Mouse (Mus musculus) frontal cortex, postnatal 25 days (tissue): ENCODE measurements around the gene Dnph1.
"Not testable (repeated sequence)": the region's sequence is repeated elsewhere in the genome, so short reads cannot be mapped to it uniquely, and the experiment has no call there.

ENCODE experiments used
- DNase-seq, 2 experiments: peaks; one replicate each; pipeline ENCODE4 v3.0.0; 2022; ENCODE audit warnings: low spot score in 2 of 2

The Dnph1 gene

GRCm38 (mm10) chr17:46496623-46497434 is at the start of gene Dnph1:
TSS of gene Dnph1 (plus strand) at chr17:46496711.
- DNase-seq, result peak; percentile 53 to 56

GRCm38 (mm10) chr17:46452683-46453082 is 43.8 kb upstream of the Dnph1 start:
- no peak for DNase-seq

DNA sequence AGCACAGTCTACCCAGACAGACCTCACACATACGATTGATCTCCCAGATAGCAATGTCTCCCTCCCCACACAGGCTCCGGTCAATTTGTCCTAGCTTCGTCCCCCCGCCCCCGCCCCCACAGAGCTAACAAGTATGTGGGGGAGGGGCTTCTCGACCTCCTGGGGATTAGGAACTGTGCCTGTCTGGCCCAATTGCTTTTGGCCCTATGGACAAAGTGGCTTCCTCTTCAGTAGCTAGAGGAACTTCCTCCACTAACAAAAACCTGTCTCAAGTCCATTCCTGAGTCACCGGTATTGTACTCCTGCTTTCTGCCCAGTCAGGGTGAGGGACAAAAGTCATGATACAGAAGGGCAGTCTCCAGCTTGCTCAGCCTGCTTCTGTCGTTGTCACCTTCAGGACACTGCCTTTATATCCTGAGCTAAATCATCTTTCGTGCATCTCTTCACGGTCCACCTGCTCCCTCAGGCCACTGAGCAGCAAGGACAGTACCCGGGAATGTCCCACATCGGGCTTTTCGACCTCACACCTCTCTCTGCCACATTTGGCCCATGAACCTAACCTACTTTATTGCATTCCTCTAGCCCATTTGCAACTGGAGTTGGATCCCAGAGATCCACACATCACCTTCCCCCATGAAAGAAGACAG is 43.1 kb upstream of the Dnph1 start:
- DNase-seq, result no peak

DNA sequence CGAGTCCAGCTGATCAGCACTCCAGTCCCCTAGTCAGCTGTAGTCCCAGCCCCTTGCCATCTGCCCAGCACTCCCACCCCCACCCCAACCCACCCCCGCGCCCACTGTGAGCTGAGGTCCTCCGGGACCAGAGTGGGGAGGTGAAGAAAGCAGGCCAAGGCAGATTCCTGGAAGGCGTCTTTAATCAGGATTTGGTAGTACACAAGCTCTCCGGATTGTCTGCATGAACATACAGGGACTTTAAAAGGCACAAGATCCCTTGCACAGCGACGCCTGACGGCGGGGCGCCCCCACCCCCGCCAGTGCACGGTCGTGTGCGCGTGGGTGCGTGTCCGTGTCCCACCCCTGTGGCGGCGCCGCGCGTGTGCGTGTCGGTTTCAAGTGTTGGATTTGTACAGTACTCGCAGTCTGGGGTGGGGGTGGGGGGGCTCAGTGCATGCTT is 42.5 kb upstream of the Dnph1 start:
- no peak for DNase-seq

DNA sequence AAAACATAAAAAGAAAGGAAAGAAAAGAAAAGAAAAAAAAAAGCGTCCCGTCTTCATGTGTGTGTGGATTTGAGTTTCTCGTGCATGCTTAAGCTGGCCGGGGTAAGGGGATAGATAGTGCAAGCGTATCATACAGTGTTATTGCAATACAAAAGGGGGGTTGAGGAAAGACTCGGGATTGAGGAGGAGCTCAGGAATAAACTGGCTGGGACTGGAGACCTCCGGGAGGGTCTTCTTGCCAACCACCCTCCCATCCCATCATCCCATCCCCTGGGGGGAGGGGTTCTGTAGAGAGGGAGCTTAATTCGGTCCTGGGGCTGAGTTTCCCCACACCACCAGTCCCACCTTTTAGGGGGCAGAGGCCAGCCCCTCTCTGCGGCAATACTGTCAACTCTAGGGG is 42.0 kb upstream of the Dnph1 start:
- DNase-seq, result no peak

DNA sequence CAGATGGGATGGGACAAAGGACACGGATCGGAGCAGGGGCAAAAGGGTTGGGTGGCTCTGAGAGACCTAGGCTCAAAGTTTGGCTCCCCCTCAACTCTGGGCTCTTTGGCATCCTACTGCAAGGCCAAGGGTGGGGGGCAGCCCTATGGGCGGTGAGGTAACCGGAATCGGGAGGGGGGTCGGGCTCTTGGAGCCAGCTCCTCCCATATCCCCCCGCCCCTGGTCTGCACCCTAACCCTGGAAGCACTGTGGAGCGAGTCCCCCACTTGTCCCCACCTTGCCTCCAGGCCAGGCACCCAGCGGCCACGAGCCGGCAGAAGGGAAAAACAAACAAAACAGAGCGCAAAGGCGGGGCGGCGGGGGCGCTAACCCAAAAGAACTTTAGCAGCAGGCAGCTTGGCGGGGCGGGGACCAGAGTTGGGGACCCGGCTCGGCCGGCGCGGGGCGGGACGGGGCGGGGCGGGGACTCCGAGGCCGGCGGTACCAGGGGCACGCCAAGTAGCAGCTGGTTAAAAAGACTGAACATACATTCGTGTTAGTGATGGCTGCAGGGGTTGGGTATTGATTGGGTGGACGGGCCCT is 41.3 kb upstream of the Dnph1 start:
- DNase-seq, result no peak

DNA sequence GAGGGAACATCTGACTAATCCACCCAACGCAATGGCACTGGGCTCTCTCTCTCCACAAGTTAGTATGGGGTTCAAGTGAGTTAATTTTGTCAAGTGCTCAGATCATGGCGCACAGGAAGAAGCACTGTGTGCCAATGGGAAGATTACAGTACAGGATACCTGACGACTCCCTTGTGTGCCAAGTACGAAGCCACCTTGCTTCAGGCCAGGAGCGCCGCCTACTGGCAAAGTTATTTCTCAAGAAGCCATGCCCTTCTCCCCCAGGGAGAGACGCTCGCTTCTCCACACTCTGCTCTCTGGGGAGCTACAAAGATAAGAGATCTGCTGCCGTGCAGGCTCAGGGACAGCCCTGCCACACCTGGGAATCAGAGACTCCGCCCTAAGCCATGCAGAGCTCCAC is 38.7 kb upstream of the Dnph1 start:
- no peak for DNase-seq

DNA sequence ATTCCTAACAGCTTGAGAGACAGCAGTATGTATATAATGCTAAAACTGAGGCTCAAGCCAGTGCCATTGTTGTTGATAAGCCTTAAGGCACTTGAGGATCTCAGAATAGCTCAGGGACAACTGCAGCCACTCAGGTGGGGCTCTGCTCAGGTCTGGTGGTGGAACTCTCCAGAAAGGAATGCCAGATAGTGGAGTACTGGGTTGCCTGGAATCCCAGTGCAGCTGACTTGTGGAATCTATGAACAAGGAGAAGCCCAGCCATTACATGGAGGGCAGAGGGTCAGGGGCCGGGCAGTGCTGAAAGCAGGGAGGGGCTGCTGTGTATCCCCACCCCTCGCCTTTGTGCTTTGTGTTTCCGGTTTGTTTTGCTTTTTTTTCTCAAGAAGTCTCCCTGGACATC is 38.1 kb upstream of the Dnph1 start:
- DNase-seq, result no peak

DNA sequence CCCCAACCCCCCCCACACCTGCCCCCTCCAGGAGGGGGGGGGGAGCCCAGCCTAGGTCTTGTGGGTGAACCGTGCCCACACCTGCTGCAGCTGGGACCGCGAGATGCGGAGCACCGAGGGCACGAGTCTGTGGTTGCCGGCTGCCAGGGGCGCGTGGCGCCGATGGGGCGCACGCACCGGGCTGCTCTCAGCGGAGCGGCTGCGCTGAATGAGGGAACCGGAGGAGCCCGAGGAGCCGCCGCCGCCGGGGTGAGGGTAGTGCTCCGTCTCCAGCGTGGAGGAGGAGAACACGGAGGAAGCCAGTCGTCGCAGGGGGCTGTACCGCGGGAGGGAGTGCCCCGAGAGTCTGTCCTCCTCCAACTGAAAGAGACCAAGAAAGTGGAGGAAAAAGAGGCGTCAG is 35.8 kb upstream of the Dnph1 start:
- no peak for DNase-seq

GRCm38 (mm10) chr17:46461347-46461746 is 35.2 kb upstream of the Dnph1 start:
- no peak for DNase-seq

DNA sequence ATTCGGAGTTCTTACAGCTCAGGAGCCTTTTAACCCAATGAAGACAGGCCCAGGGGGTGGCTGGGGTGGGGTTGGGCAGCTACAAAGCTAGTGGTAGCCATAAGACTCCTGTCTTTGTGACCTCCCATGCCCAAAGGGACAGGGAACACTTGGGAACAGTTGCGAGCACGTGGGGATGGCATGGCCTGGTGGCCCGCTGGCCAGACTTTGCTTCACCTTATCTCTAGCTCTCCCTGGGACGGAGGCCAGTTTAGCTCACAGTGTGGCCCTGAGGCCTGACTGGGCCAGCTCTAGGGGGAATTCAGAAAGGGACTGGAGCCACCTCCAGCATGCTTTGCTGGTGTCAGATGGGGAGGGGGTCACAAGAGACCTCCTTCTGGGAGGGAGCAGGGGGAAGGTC is 34.3 kb upstream of the Dnph1 start:
- no peak for DNase-seq

GRCm38 (mm10) chr17:46467830-46468229 is 28.7 kb upstream of the Dnph1 start:
- no peak for DNase-seq

DNA sequence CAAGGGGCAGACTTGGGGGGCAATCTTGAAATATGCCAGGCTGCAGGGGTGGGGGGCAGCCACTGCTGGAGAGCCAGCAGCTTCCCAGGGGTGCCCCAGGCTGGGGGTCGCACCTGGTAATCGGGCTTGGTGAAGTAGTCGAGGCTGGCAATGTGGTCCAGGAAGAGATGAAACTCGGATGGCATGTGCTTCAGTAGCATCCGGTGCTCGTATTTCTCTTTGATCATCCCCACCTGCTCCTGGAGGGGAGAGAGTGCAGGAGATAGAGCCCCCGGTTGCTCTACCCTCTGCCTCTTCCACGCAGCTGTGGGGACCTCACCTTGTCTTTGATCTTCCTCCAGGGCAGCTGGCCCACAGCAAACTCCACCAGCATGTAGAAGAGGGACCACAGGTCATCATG is 19.9 kb upstream of the Dnph1 start:
- DNase-seq, result no peak

DNA sequence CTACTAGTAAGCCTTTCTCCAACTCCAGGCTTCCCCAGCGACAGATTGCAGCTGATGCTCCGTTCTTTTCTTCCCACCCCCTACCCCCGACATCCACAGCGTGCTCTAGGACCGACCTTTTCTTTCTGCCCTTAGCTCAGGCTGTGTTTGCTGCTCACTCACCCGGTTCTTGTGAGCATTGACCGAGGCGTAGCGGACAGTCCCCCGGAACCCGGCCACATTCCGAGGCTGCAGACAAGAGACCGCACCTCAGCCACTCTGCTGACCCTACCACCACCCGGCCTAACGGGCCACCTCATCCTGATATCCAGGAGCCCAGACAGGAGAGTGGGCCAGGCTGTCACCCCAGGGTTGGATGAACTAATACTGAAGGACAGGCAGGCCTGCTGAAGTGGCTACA is 19.2 kb upstream of the Dnph1 start:
- no peak for DNase-seq

GRCm38 (mm10) chr17:46483561-46484001 is 12.9 kb upstream of the Dnph1 start:
- peak; percentile 21 to 46 for DNase-seq

GRCm38 (mm10) chr17:46484021-46484431 is 12.5 kb upstream of the Dnph1 start:
- no peak for DNase-seq

DNA sequence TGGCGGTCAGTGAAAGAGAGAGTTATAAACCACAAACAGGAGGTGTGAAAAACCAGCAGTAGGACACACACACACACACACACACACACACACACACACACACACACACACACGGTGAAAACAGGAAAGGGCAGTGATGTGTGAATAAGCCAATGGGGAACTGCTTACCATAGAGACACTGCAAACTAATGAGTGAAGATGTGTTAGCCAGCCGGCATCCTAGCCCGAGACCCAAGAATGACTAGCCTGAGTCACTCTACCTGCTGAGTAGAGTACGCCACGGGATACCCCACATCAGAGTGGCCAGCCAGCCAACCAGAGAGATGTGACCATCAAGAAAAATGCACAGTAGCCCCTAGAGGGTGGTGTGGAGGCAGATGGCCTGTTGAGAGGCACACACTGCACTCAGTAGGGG is 12.0 kb upstream of the Dnph1 start:
- no peak for DNase-seq

DNA sequence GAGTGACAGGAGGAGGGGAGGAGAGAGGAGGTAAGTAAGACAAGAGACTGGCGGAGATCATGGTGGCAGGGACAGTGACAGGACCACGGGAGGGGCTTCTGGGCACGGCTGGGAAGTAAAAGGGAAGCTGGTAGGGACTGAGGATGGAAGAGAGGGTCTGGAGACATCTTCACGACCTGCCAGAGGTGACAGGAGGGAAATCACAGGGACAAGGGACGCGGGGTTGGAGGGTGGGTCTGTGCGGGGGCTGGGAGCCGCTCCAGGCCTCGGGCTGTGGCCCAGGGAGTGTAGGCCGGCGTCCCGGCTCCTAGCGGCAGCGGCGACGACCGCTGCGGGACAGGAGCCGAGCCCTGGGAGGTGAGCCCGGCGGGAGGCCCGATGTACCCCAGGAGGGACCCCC is 9.5 kb upstream of the Dnph1 start:
- no peak for DNase-seq

DNA sequence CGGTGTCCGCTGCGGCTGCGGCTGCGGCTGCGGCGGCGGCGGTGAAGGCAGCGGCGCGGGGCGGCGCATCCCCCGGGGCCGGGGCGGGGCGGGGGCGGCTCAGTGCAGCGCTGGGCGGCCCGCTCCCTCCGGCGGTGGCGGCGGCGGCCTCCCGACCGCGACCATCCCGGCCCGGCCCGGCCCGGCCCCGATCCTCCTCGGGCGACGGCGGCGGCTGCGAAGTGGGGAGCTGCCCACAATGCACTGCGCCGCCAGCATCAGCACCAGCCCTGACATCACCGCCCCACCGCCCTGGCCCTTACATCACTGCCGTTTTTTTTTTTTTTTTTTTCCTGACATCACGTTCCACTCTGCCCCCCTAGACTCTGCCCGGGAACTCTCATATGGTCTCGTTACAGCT is 9.1 kb upstream of the Dnph1 start, which contains the start of gene Ttbk1:
Gene Ttbk1 (minus strand): TSS at position 245 of the 400 bp plus-strand sequence.
- peak in 1 of 2 experiments; percentile 44 for DNase-seq

- no peak for DNase-seq
These were observed 1.0 kb upstream of the Dnph1 start for GRCm38 (mm10) chr17:46495486-46495885.

GRCm38 (mm10) chr17:46496081-46496480 is 430 bp upstream of the Dnph1 start:
- DNase-seq, result not testable (repeated sequence)

- no peak for DNase-seq
These were observed 1.4 kb downstream of the Dnph1 start for GRCm38 (mm10) chr17:46497956-46498355.

DNA sequence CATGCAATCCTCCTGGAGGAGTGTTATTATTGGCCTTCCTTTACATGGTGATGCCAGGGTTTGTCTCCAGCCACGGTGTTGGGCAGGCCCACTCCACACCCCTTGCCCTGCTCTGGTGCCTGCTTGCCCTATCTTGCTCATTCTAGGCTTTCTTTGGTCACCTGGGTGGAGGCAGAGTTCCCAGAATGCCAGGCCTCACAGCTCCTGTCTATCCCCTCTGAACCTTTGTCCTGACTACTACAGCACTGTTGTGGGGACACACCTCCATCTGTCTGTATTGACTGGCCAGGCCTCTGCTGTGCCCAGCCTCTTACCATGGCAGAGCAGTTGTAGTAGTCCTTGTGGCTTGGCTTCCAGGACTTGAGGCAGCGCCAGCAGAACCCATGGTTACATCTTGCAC is 6.3 kb downstream of the Dnph1 start:
- DNase-seq, result no peak
